18 mouse cellular contexts compared by ENCODE assay signal in the genomic region with DNA sequence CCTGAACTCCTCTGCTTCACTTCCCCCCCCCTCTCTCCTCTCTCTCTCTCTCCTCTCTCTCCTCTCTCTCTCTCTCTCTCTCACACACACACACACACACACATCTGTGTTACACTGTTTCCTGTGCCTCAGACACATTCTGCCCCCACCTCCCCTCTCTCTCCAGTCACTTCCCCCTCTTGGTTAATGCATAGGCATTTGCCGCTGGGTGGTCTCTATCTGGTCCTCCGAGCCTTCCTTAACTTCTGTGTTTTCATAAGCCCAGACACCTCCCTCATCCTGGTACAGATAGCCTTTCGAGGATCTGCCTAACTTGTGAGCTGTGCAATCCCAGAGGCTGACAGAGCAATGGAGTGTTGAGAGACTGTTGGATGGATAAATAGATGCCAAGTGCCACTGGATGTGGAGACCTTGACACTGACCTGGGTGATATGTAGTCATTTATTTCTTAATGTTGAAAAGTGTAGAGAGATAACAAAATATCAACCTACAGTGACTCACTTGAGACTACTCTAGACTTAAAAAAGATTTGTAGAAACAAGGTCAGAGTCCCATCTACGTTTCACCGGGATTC. TPM values are rescaled to one million over a fixed set of nuclear protein-coding genes. Genes with fewer than 3 reads are reported as not detected.
DNase-seq lines count a peak whose midpoint lies in the region; ATAC-seq and TF ChIP-seq lines count a peak whose summit lies in the region.
"Had no signal": no experiment of that assay in that cellular context is flagged by ENCODE, and none has a peak within 500 bp of the region (broad histone marks: within the 10 kb centered on the region; RNA-seq: fewer than 3 reads in every experiment).

No protein-coding gene starts in this region.

- H3K4me2 ChIP-seq in forebrain, embryonic 13.5 days, result no peak overlapping the region
- no peak overlapping the region for H3K4me2 ChIP-seq in kidney, postnatal 0 days (ENCODE audit: low read length)
- H3K4me2 ChIP-seq: embryonic facial prominence, embryonic 12.5 days; midbrain, embryonic 11.5 days; neural tube, embryonic 15.5 days had no signal

- no peaks in the 10 kb centered on the region for H3K27me3 ChIP-seq in forebrain, embryonic 10.5 days (ENCODE audit: poor library complexity, severe bottlenecking)
- no peaks in the 10 kb centered on the region for H3K27me3 ChIP-seq in forebrain, embryonic 13.5 days
- no peaks in the 10 kb centered on the region for H3K27me3 ChIP-seq in kidney, postnatal 0 days (ENCODE audit: insufficient read depth, low read length)
- H3K27me3 ChIP-seq in thymus, adult 2 months (ENCODE audit: control insufficient read depth, insufficient read depth, low read length), result no peaks in the 10 kb centered on the region
- H3K27me3 ChIP-seq: embryonic facial prominence, embryonic 12.5 days; neural tube, embryonic 15.5 days; stomach, embryonic 15.5 days had no signal

- no peak for ATAC-seq in forebrain, embryonic 13.5 days
- no peak for ATAC-seq in kidney, postnatal 0 days (replicated peaks; ENCODE audit: low FRiP score, low read depth)

- no peaks in the 10 kb centered on the region for H3K9me3 ChIP-seq in forebrain, embryonic 10.5 days
- H3K9me3 ChIP-seq in forebrain, embryonic 13.5 days (replicated peaks), result no peaks in the 10 kb centered on the region
- no peaks in the 10 kb centered on the region for H3K9me3 ChIP-seq in kidney, postnatal 0 days (replicated peaks; ENCODE audit: low read length)
- H3K9me3 ChIP-seq: embryonic facial prominence, embryonic 12.5 days; neural tube, embryonic 15.5 days; stomach, embryonic 15.5 days had no signal

- WGBS in forebrain, embryonic 10.5 days, result 65% methylated on average over 5 of the region's 5 CpGs
- 68% methylated on average over 5 of the region's 5 CpGs for whole genome bisulfite sequencing in forebrain, embryonic 13.5 days
- WGBS in kidney, postnatal 0 days, result 52% methylated on average over 5 of the region's 5 CpGs
- WGBS in thymus, adult 2 months, result 50% methylated on average over 5 of the region's 5 CpGs

- 0 out of 2 replicates have a peak overlapping the region, but pooled peaks have one; percentile 25 for H3K27ac ChIP-seq in forebrain, embryonic 10.5 days
- H3K27ac ChIP-seq in forebrain, embryonic 13.5 days, result no peak overlapping the region
- H3K27ac ChIP-seq in kidney, postnatal 0 days, result 0 out of 2 replicates have a peak overlapping the region, but pooled peaks have one; percentile 5
- no peak overlapping the region for H3K27ac ChIP-seq in thymus, adult 2 months (ENCODE audit: control insufficient read depth, insufficient read depth, low read length)
- H3K27ac ChIP-seq: layer of hippocampus, adult 2 months; left cerebral cortex, adult 2 months; neural tube, embryonic 15.5 days had no signal

- TF ChIP-seq CTCF in kidney, postnatal 0 days (IDR thresholded peaks at IDR 0.05; ENCODE audit: low read depth), result no peak
- TF ChIP-seq CTCF in thymus, adult 2 months (IDR thresholded peaks at IDR 0.05; ENCODE audit: borderline replicate concordance, control insufficient read depth, extremely low read depth, insufficient read depth, low read length, poor library complexity), result no peak

- no peak for DNase-seq in forebrain, embryonic 10.5 days (ENCODE audit: extremely low spot score, low spot score)
- no peak for DNase-seq in kidney, postnatal 0 days (ENCODE audit: low spot score)
- DNase-seq in kidney, postnatal 36 days, result no peak
- DNase-seq in thymus, adult 2 months, result peak; percentile 4
- DNase-seq in thymus, adult 18-20 months, result no peak
- DNase-seq in retina, embryonic 14.5 days (ENCODE audit: low spot score), result no peak
- DNase-seq: cerebellum, postnatal 14 days; gastrocnemius, postnatal 14 days; kidney, adult 8-10 months; right cerebral cortex, adult 18-20 months; thymus, postnatal 4 days had no signal

- no peak overlapping the region for H3K4me3 ChIP-seq in forebrain, embryonic 10.5 days
- H3K4me3 ChIP-seq in forebrain, embryonic 13.5 days, result no peak overlapping the region
- H3K4me3 ChIP-seq in kidney, postnatal 0 days (replicated peaks; ENCODE audit: low read depth, low read length), result no peak overlapping the region
- no peak overlapping the region for H3K4me3 ChIP-seq in thymus, adult 2 months (ENCODE audit: control insufficient read depth, insufficient read depth, low read length)
- H3K4me3 ChIP-seq: embryonic facial prominence, embryonic 12.5 days; layer of hippocampus, adult 2 months; left cerebral cortex, adult 2 months; neural tube, embryonic 15.5 days; stomach, embryonic 15.5 days had no signal

- no peaks in the 10 kb centered on the region for H3K36me3 ChIP-seq in forebrain, embryonic 10.5 days (replicated peaks)
- H3K36me3 ChIP-seq in forebrain, embryonic 13.5 days (ENCODE audit: poor library complexity, severe bottlenecking), result no peaks in the 10 kb centered on the region
- H3K36me3 ChIP-seq in kidney, postnatal 0 days (ENCODE audit: insufficient read depth, low read length), result no peaks in the 10 kb centered on the region
- H3K36me3 ChIP-seq in thymus, adult 2 months (ENCODE audit: control insufficient read depth, insufficient read depth, low read length), result no peaks in the 10 kb centered on the region
- H3K36me3 ChIP-seq: embryonic facial prominence, embryonic 12.5 days; neural tube, embryonic 15.5 days; stomach, embryonic 15.5 days had no signal

- TF ChIP-seq POLR2A in thymus, adult 2 months (IDR thresholded peaks at IDR 0.05; ENCODE audit: control insufficient read depth, extremely low read depth, insufficient read depth, low read length, poor library complexity), result no peak

- H3K4me1 ChIP-seq in forebrain, embryonic 10.5 days, result peaks cover 47% of the 10 kb centered on the region
- H3K4me1 ChIP-seq in forebrain, embryonic 13.5 days, result peaks cover 11% of the 10 kb centered on the region; the same call in 1 of the 2 replicates
- peaks cover 5% of the 10 kb centered on the region; the same call in 1 of the 2 replicates for H3K4me1 ChIP-seq in kidney, postnatal 0 days (replicated peaks; ENCODE audit: insufficient read depth, low read length)
- H3K4me1 ChIP-seq in thymus, adult 2 months (replicated peaks; ENCODE audit: control insufficient read depth, insufficient read depth, low read length), result no peaks in the 10 kb centered on the region

- no peak overlapping the region for H3K9ac ChIP-seq in forebrain, embryonic 13.5 days
- no peak overlapping the region for H3K9ac ChIP-seq in kidney, postnatal 0 days (ENCODE audit: low read depth, low read length)
- H3K9ac ChIP-seq: embryonic facial prominence, embryonic 12.5 days; neural tube, embryonic 15.5 days; stomach, embryonic 15.5 days had no signal

RNA-seq across cellular contexts. Expression of a gene that starts 29.0 kb away (rescaled TPM):
- 1.0 and 1.1 TPM in 2 replicates for polyA plus RNA-seq in forebrain, embryonic 10.5 days (2016; fragmentation: Nextera tagmentation; extraction: Ambion mirVana)
- 3.4 and 4.1 TPM in 2 replicates for polyA plus RNA-seq in forebrain, embryonic 13.5 days (2015; fragmentation: Nextera tagmentation; extraction: Ambion mirVana)
- polyA plus RNA-seq in kidney, postnatal 0 days (2015; fragmentation: Nextera tagmentation; extraction: Ambion mirVana), result 23.9 and 24.5 TPM in 2 replicates
- 0.41 and 0.49 TPM in 2 replicates for polyA plus RNA-seq in thymus, adult 2 months (2012; rRNA removed)

Comparison
In these comparisons a context has a peak if more than half of its experiments do, and no peak if none do; other contexts are left out.
1. H3K27ac ChIP-seq: peak in forebrain, embryonic 10.5 days (single experiment) and kidney, postnatal 0 days (single experiment); none in forebrain, embryonic 13.5 days (single experiment) and thymus, adult 2 months (single experiment).